Mouse (Mus musculus): Measurements from ENCODE around the gene Scd1.

- TF ChIP-seq CTCF (conservative IDR thresholded peaks at IDR 0.05; ENCODE audit: insufficient read depth, insufficient read length, low read depth, low read length): no peak
- no peak for TF ChIP-seq POLR2A (IDR thresholded peaks at IDR 0.05; ENCODE audit: low read depth, low read length)
These were observed 4.1 kb downstream of the Scd1 start for GRCm38 (mm10) chr19:44403546-44403945.
